Mouse (Mus musculus) cortical plate, adult 2 months (tissue): ENCODE data around the gene Eef1e1. TPM values are rescaled to one million over a fixed set of nuclear protein-coding genes. Genes with fewer than 3 reads are reported as not detected.
A peak's percentile ranks its signal among the peaks of the same experiment; 100 is the strongest.

Experiments used
- H3K27ac ChIP-seq: fragments of 200-500 bp; 2 replicates; pipeline ENCODE4 v1.5.1; 2012; ENCODE audit warnings: low read length, control low read depth, inconsistent platforms; ENCODE audit not compliant: insufficient read depth
- H3K4me1 ChIP-seq: fragments of 200-500 bp; 2 replicates; pipeline ENCODE4 v1.6.1; 2011; ENCODE audit warnings: low read length; ENCODE audit not compliant: control insufficient read depth, insufficient read depth
- H3K4me3 ChIP-seq: fragments of 200-500 bp; 2 replicates; pipeline ENCODE4 v1.5.1; 2011; ENCODE audit warnings: mild to moderate bottlenecking, low read length, control low read depth; ENCODE audit not compliant: insufficient read depth
- CTCF ChIP-seq: fragments of 200-500 bp; IDR thresholded peaks from 2 replicates; pipeline ENCODE4 v1.5.1; 2011; ENCODE audit warnings: mild to moderate bottlenecking, control low read depth, low read length; ENCODE audit not compliant: insufficient read depth; ENCODE audit errors: extremely low read depth
- POLR2A ChIP-seq: fragments of 200-500 bp; IDR thresholded peaks from 2 replicates; pipeline ENCODE4 v1.6.1; 2011; ENCODE audit warnings: mild to moderate bottlenecking, low read length, control low read depth; ENCODE audit not compliant: insufficient read depth; ENCODE audit errors: extremely low read depth
- polyA plus RNA-seq: library from polyadenylated mRNA; depleted of rRNA; stranded (reverse); fragments of >200 nt; gene quantifications from 2 replicates; pipeline ENCODE4 v1.2.3, GENCODE M21; 2012

Eef1e1 gene
- polyA plus RNA-seq, 1 experiment: 17.5 TPM

GRCm38 (mm10) chr13:38657865-38658264 lies 993 bp downstream of the Eef1e1 start:
- Histone ChIP-seq H3K27ac (no peak overlapping the region), H3K4me3 (peak overlapping the region; percentile 81), H3K4me1 (peaks cover 2% of the 10 kb centered on the region; the same call in 1 of the 2 replicates)
- TF ChIP-seq CTCF (no peak), POLR2A (no peak)

DNA sequence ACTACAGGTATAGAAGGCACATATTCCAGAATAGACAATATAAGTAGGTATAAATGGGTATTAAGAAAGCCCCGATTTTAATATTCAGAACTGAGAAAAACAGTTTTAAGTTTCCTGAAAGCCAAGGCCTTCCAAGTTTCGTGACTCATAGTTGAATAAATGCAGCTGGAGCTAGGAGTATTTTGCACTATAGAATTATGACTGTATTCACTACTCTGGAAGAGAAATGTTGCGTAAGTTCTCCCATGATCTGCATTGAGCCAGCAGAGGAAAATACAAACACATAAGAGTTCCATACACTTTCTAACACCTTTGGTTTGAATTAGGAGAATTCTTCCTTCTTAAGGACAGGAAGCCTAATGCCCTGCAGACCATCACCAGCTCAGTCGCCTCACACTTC lies 8.6 kb downstream of the Eef1e1 start:
- Histone ChIP-seq H3K4me3 (no peak overlapping the region), H3K4me1 (no peaks in the 10 kb centered on the region), H3K27ac (no peak overlapping the region)
- TF ChIP-seq CTCF (no peak), POLR2A (no peak)

DNA sequence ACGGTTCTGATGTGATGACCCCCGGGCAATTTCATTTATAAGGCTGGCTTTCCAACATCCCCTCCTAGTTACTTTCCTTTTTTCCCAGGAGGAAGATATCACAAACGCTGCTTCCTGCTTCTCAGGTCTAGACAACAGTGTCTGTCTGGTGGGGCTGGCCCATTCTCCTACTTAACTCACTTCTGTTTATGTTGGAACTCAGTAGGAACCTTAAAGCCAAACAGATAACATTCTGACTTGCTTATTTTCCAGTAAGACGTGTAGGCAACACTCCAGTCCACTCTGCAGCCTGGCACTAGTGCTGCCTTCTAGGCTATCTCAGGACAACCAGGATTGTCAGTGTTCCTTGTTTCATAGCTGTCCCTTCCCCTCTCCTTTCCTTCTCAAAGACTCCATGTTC lies 9.8 kb downstream of the Eef1e1 start:
- H3K27ac ChIP-seq: no peak overlapping the region
- H3K4me3 ChIP-seq: no peak overlapping the region
- TF ChIP-seq CTCF (no peak), POLR2A (no peak)
- no peaks in the 10 kb centered on the region for H3K4me1 ChIP-seq

- Histone ChIP-seq H3K27ac (no peak overlapping the region), H3K4me1 (no peaks in the 10 kb centered on the region), H3K4me3 (no peak overlapping the region)
- TF ChIP-seq POLR2A (no peak), CTCF (no peak)
Measured at GRCm38 (mm10) chr13:38641414-38641813, 17.4 kb downstream of the Eef1e1 start.

DNA sequence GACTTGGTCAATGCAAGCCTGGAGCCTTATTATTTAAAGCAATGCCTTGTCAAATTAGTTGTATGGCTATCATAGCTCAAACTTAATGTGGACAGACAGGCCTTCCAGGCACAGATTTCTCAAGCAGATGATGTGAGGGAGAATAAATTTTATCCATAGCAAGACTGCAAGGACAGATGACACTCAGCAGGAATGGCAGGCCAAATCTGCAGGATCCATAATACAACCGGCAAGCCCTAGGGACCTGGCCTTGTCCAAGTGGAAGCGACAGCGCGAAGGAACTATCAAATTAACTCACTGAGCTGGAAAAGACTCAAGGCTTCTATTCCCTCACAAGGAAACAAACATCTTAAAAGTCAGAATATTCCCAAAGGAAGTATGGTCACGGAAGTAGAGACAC lies 17.9 kb downstream of the Eef1e1 start:
- no peaks in the 10 kb centered on the region for H3K4me1 ChIP-seq
- H3K4me3 ChIP-seq: no peak overlapping the region
- TF ChIP-seq CTCF: no peak
- no peak for TF ChIP-seq POLR2A
- no peak overlapping the region for H3K27ac ChIP-seq

- Histone ChIP-seq H3K4me3 (no peak overlapping the region), H3K27ac (no peak overlapping the region), H3K4me1 (no peaks in the 10 kb centered on the region)
- no peak for TF ChIP-seq CTCF
- no peak for TF ChIP-seq POLR2A
Measured at GRCm38 (mm10) chr13:38638694-38639093, 20.2 kb downstream of the Eef1e1 start.

DNA sequence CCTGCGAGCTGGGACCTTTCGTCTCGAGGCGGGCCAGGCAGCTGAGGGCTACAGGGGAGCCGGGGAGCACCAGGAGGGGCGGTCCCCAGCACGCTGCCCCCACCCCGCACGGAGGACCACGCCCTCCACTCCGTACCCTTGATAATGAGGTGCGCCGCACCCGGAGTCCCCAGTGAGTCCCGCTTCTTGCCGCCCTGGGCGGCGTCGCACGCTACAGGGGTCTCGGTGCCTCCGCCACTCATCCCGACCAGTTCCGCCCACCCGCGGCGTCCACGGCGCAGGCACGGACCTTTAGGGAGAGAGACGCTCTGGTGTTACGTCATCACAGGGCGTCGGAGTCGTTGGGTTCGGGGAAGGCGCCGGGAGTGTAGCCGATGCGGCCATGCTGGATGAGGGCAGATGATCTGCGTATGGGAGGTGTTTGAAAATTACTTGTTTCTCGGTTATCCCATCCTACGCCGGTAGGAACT lies 24.0 kb downstream of the Eef1e1 start, which contains the start of gene Bloc1s5:
Gene Bloc1s5, minus strand, starts transcription at position 310 of the 470 bp plus-strand sequence.
- no peak within 1 kb of the TSS for H3K27ac ChIP-seq
- peak within 1 kb of the TSS; percentile 55 for H3K4me3 ChIP-seq
- peaks cover 1% of the 10 kb centered on the region; the same call in 1 of the 2 replicates for H3K4me1 ChIP-seq
- TF ChIP-seq CTCF (no peak), POLR2A (peak; percentile 69; the same call in 1 of the 2 replicates)

DNA sequence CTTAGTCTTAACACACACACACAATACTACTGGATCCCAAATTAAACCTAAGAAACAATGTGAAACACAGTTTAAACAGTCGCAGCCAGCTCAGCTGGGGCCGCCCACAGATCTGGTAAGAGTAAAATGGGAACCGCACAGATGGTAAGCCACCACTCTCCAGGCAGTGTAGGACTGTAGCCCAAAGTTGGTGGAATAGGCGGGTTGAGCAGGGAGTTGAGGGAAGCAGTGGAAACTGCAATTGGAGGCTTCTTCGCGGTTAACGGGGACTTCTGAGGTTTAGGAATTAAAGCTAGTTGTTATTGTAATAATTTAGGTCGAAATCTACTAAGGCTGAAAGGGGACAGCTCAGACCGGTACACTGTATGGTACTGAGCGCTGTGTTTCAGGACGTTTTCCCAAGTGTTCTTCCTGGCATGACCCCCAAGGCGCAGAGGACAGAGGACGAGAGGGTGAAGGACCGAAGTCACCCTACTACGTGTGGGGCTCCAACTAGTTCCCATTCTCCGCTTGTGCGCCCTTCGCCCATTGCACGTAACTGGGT lies 24.5 kb downstream of the Eef1e1 start:
- no peak for TF ChIP-seq CTCF
- TF ChIP-seq POLR2A: 0 out of 2 replicates have a peak, but pooled peaks have one; percentile 38
- Histone ChIP-seq H3K4me3 (peak overlapping the region; percentile 55), H3K4me1 (peaks cover 1% of the 10 kb centered on the region; the same call in 1 of the 2 replicates), H3K27ac (no peak overlapping the region)

DNA sequence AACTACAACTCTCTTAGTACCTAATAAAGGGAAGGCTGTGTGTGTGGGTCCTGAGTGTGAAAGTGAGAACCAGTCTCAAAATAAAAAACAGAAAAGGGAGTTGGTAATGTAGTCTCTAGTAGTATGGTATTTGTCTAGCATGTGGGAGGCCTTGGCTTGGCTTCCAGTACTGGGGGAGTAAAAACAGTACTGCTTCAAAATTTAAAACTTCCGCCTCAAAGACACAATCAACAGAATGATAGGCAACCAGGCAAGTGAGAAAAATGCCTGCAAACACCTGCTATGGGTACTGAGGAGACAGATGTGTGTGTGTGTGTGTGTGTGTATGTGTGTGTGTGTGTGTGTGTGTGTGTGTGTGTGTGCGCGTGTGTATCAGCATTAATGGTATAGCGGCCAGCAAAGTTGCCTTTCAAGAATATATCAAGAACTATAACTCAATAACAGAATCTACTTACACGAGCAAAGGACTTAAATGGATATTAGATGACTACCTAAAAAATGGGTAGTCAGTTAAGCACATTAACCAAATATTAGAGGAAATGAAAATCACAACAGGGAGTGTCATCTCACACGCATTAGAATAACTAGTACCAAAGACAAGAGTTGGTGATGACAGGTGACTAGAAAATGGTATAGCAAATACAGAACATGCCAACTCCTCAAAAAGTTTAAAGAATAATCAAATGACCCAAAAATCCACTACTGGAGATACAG lies 25.4 kb downstream of the Eef1e1 start:
- no peak overlapping the region for H3K4me3 ChIP-seq

DNA sequence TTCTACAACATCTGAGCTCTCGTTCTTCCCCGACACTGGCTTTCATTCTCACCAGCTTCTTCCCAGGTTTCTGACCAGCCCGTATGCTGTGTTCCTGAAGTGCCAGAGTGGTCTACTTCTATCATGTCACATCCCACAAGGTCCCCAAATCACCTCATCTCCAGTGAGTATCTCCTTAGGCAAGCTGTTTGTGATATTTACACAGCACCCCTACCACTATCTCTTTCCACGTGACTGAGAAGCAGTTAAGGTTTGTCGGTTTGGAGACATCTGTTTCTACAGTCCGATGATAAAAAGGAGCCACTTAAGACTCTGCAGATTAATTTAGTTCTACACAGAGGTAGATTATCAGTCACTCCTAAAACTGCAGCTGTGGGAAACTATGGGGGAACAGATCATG lies 26.3 kb downstream of the Eef1e1 start:
- no peak for TF ChIP-seq CTCF
- no peak for TF ChIP-seq POLR2A
- H3K27ac ChIP-seq: no peak overlapping the region
- H3K4me3 ChIP-seq: no peak overlapping the region
- H3K4me1 ChIP-seq: peaks cover 1% of the 10 kb centered on the region; the same call in 1 of the 2 replicates

More for the DNA sequence above, 25.4 kb downstream of the Eef1e1 start:
- TF ChIP-seq POLR2A (no peak), CTCF (no peak)
- Histone ChIP-seq H3K4me1 (peaks cover 1% of the 10 kb centered on the region; the same call in 1 of the 2 replicates), H3K27ac (no peak overlapping the region)
